Mouse (Mus musculus): ENCODE measurements around the gene S100a4.
A peak's percentile ranks its signal among the peaks of the same experiment; 100 is the strongest.

S100a4 gene

DNA sequence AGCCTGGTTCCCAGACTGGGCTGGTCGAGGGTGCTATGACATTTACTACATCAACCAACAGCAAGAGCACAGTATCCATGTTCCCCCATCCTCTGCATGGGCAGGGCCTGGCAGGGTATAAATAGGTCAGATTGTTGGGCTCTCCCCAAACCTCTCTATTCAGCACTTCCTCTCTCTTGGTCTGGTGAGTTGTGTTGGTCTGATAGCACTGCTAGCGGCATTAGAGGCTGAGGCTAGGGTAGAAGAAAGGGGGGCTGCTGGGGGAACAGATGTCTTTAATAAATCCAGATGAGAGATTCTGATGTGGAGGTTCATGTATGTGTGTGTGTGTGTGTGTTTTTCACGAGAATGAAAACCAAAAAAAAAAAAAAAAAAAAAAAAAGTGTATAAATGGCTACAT is at the start of gene S100a4:
S100a4 (plus strand) TSS at position 149 of the 400 bp plus-strand sequence.
- DNase-seq (ENCODE audit: low read depth), result no peak

DNA sequence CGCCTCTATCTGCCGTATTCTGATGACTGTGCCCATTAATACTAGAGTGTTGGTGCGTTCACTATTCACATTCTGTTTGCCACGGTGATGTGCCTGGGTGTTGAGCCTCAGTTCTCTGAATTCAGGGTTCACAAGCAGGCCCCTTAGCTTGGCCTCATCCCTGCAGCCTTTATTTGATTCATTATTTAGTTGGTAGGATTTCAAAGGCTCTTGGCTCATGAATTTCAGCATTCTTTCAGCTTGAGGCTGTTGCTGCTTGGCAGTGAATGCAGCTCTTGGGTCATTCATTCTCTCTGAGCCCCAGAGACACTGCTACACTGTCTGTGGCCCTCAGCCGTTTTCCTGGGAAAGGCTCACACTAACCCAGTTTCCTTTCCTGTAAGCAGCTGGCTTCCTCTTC is 47.6 kb upstream of the S100a4 start:
- DNase-seq (ENCODE audit: low read depth), result peak; percentile 79

DNA sequence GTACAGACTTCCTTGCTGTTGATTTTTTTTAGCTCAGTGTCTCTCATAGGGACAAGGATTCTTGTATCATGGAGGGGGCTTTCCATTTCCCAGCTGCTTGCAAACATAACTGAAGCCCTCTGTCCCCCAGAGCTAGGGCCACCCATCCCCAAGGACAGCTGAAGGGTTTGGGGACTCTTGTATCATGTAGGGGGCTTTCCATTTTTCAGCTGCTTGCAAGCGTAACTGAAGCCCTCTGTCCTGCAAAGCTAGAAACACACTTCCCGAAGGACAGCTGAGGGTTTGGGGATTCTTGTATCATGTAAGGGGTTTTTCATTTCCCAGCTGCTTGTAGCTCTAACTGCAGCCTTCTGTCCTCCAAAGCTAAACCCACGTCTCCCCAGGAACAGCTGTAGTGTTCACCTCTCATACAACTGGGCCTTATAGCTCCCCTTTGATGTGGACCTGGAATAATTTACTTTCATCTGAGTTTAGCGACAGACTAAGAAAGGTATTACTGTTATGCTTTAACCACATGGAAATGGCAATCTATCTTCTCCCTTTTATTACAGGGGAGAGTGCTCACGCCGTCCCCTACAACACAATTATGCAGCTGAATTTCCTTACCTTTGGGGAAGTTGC is 43.5 kb upstream of the S100a4 start, which contains the start of gene S100a3:
S100a3 (plus strand) TSS at position 571 of the 621 bp plus-strand sequence.
- DNase-seq (ENCODE audit: low read depth), result no peak

DNA sequence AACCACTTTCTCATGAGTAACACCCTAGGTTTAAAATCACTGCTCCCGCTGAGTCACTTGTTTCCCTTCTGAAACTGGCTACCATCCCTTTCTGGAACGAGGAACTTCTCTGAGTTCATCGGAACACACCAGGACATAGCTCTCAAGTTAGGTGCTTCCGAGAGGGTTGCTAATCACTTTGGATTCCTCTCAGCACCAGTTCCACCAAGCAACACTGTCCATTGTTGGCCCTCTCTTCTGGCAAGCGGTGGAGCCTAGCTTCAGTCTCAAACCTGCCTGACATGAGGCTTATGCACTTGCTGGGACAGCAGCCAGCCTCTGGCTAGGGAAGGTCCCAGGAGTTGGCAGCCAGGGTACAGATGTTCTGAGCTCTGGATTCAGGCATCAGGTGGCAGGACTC is 28.9 kb upstream of the S100a4 start:
- peak; percentile 82 for DNase-seq (ENCODE audit: low read depth)

DNA sequence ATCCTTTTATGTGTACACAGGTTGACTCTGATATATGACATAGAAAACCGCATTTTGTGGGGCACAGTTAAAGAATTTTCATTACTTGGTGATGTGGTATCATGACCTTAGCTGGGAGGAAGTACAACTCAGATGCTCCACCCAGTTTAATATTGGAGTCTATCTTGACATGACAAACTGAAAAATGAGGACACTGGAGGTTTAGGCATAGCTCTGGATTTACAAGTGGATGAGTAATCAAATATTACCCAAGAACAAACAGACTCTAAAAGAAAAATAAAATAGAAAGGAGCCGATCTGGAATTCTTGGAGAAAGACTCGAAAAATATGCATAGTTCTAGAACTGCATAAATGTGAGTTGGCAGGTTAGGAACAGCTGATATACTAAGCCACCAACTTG is 28.3 kb upstream of the S100a4 start:
- no peak for DNase-seq (ENCODE audit: low read depth)

DNA sequence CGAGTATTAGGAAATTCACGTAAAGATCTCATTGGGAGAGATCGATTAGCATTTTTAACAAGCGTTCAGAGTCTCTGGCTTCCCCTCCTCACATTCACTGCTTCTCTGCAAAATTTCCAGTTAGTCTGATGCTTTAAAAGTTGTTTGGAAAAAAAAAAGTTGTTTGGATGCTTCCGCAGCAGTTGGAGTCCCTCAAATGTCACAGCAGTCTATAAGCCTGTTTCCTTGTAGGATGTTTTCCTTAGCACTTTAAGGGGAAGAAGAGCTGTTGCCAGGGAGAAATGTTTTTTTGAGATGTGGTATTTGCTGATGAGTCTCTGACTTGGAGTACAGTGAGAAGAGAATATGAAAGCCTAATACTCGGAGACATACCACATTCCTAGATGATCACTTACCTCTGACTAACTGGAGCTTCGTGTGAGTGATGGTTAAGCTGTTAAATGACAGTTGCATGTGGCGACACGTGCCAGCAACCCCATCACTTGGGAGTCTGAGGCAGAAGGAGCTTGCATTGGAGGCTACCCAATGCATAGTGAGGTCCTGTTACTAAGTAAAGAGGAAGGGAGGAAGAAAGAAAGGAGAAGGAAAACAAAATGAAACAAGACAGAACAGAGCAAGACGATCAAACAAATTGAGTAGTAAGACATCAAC is 27.1 kb upstream of the S100a4 start:
- DNase-seq (ENCODE audit: low read depth), result no peak

DNA sequence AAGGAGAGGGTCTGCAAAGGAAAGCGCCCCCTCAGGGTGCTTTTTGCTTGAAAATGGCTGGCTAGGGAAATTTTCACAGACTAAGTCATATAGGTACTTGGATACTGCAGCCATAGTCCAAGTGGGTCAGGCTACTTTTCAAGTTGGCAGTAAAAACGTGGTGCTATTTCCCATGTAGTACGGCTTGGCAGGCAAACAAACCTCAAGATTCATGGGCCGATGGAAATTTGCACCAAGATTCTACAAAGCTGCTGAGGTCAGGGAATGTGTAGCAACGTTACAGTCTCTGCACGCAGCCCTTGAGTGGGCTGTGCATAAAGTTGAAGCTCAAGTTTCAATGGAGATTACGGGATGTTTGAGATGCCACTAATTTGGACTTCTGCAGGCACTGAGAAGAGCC is 24.1 kb upstream of the S100a4 start:
- peak; percentile 80 for DNase-seq (ENCODE audit: low read depth)

DNA sequence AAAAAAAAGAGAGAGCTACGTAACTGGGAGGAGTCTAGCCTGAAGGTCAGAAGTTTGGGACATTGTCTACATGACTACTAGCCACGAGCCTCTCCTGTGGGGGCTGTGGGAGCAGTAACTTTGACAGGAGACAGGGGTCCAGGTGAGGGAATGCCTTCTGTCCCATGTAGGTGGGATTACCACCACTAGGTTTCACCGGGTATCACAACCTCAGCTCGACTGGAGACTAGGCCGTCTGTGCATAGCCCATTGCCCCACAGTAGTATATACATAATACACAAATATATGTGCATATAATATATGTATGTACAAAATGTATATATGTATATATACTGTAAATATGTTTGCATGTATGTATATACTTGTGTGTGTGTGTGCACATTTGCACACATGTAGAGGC is 22.4 kb upstream of the S100a4 start:
- DNase-seq (ENCODE audit: low read depth), result no peak

DNA sequence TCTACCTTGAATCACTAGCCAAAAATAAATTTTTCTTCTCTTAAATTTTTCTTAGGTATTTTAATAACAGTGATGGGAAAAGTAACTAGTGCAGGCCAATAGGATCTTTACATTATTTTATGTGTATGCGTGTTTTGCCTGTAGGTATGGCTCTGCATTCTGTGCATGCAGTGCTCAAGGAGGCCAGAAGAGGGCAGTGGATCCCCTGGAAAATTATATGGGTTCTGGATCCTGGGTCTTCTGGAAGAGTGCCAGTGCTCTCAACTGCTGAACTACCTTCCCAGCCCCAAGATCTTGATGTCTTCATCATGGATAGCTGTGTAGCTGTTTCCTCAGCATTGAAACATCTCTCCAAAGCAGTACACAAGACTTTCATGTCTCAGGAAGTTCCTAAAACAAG is 21.4 kb upstream of the S100a4 start:
- no peak for DNase-seq (ENCODE audit: low read depth)

DNA sequence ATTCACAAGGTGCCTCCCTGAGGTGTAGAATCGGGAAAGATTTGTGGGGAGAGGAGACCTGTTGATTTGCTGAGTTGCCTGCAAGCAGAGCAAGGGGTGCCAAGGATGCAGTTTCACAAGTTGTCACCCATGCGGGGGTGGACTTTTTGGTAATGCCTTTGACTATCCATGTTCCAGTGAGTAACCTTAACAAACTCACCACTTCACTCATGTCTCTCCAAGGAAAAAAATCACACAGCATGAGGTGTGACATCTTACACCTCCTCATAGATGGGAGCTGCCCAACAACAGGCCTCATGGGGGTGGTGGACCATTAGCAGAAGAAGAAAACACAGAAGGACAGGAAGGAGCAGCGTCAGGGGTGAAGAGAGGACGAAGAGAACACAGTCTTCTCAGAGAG is 21.0 kb upstream of the S100a4 start:
- DNase-seq (ENCODE audit: low read depth), result no peak

DNA sequence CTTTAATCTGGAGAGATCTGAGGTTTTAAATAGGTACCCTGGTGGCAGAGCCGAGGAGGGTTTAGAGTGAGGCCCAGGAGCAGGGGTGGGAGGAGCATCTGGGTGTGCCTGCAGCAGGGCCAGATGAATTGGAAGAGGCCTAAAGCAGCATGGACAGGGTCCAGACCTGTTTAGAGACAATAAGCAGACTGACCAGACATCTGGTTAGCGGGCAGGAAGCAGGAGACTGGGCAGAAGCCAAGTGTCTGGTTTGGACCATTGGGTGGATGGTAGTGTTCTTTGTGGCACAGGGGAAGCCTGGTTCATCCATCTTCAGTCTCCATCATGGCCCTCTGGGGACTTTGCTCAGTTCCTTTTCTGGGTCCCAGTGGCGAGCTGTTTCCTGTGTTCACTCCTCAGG is 19.7 kb upstream of the S100a4 start:
- no peak for DNase-seq (ENCODE audit: low read depth)

DNA sequence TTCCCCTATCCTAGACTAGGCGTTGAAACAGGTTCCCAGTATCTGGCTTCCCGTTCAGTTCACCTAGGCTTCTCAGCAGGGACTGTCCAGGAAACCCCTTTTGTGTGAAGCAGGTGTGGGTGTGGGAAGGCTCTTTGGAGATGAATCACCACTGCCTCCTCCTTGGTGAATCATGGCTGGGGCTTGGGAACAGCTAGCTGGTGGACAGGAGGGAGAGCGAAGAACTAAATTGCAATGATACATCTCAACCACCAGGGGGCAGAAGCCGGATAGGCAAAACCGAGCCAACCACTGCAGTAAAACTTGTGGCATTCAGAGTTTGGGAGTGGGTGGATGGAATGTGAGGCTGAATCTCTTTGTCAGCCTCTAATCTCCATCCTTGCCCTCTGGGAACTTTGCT is 18.0 kb upstream of the S100a4 start:
- peak; percentile 87 for DNase-seq (ENCODE audit: low read depth)

DNA sequence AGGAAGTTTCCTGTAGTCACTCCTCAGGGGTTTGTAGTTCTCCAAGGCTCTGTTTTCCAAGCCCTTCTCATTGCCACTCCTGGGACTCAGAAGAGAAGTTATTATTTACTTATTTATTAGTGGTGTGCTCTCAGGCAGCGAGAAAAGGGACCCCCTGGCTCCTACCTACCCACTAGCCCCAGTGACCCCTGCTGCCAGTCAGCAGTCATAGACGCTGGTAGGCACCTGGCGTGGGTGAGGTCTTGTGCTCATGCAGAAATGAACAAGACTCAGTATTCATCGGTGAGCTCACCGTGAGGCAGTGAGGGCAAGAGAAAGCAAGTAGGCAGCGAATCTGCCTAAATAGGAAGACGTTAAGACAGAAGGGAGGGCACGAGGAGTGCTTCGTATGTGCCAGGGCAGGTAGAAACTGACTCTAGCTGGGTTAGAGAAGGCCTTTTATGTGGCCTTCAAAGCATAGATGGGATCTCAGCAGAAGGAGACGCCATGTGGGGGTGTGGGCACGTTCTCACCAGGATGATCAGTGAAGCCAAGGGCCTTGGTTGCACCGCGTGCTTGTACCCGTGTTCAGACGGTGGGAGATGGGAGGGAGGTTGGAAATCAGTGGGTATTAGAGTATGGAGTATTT is 17.4 kb upstream of the S100a4 start:
- no peak for DNase-seq (ENCODE audit: low read depth)

DNA sequence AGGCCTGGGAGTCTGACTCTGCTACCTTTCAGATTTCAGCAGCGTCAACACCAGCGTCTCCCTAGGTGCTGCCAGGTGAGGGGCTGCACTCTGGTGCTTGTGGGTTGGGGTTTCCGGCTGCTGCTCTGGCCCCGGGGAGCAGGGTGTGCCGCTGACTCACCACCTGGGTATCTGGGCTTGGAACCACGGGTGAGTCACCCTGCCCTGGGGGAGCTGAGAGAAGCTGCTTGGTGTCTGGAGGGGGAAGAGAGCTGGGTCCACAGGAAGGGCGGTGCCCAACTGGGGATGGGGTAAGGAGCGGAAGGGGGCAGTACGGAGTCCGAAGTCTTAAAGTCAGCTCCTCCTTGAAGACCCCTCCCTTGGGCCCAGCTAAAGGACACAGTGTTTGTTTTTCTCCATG is 16.7 kb upstream of the S100a4 start:
- DNase-seq (ENCODE audit: low read depth), result peak; percentile 85

DNA sequence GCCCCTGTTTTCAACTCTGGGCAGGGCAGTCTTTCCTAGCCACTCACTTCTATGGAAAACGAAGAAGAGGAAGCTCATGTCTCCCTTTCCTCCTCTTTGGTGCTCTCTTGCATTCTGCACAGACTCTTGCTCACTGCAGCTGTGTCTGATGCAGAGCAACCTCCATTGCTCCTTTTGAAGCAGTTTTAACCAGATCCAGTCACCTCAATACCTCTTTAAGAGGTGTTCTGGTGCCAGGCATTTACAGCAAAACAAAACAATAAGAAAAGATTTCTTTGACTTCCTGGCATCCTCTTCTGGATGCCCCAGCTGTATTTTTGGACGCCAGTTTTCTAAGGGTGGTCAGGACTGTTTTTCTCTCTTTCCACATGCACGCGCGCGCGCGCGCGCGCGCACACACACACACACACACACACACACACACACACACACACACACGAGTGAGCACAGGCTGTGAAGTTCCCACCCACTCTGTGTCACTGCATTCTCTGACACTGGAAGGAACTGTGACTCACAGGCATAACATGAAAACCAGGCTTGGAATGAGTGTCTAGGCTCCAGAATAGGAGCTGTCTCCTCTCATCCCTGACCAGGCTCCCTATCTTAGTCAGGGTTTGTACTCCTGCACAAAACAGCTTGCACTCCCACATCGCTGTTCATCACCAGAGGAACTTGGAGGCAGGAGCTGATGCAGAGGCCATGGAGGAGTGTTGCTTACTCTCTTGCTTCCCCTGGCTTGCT is 16.0 kb upstream of the S100a4 start:
- no peak for DNase-seq (ENCODE audit: low read depth)

DNA sequence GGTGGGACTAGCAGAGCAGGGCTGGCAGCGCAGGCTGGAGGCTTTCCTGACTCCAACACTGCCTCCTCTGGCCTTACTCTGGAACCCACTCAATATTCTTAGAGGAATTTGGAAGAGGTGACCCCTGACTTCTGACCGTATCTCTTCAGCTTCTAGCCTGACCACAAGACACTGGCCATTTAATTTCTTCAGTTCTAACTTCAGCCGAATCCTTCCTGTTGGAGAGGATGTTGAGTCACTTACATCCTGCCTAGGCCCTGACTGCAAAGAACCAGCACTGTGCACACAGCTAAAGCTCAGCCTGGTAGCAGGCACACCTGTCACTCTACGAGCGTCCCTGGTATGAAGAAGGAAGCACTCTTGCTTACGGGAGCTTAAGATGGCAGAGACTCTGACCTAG is 14.2 kb upstream of the S100a4 start:
- no peak for DNase-seq (ENCODE audit: low read depth)

DNA sequence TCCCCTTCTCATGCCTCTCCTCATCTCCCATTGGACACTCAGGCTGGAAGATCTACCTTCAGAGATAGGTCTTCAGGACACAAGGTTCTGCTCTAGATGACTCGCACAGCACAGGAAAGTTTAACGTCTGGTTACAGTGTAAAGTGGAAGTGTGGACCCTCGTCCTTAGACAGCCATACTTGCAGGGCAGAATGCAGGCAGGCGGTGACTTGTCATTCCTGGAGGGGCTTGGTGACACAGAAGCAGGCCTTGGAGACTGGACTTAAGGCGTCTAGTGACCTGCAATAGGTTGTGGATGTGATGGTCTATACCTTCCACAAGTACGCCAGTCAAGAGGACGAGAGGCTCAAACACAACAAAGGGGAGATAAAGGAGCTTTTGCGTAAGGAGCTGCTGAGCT is 13.6 kb upstream of the S100a4 start, which contains the start of gene S100a2:
S100a2 (plus strand) TSS at position 301 of the 400 bp plus-strand sequence.
- no peak for DNase-seq (ENCODE audit: low read depth)

DNA sequence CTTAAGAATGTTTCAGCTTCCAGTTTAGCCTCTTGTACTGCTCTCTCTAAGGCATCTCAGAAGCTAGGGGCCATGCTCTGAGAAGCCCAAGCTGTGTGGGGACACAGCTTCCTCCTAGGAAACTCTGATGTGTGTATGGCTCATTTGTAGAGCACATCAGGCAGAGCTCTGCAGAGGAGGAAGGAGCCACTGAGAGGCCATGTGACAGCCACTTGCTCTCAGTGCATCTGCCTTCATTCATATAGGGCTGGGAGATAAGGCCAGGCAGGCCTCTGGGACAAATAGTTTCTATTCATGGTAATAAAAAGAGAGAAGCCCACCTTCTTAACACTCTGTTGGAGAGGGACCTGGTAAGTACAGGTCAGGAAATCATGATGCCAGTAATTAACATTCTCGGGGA is 9.1 kb upstream of the S100a4 start:
- no peak for DNase-seq (ENCODE audit: low read depth)

DNA sequence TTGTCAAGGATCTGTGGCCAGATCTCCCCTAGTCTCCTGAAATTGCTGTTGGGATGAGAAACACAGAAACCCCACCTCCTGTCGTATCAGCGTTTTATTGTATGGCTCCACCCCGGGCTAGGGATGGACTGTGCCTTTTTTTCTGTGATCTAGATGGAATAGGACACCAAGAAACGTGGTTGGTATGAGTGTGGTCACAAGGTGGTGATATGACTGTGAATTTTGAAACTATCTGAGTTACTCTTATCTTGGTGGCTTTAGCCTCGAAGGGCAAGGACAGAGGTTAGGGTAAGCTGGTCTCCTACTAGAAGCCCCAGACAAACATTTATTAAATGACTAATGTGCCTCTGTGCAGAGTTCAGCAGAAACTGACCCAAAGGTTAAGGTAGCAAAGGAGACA is 8.0 kb upstream of the S100a4 start:
- no peak for DNase-seq (ENCODE audit: low read depth)

DNA sequence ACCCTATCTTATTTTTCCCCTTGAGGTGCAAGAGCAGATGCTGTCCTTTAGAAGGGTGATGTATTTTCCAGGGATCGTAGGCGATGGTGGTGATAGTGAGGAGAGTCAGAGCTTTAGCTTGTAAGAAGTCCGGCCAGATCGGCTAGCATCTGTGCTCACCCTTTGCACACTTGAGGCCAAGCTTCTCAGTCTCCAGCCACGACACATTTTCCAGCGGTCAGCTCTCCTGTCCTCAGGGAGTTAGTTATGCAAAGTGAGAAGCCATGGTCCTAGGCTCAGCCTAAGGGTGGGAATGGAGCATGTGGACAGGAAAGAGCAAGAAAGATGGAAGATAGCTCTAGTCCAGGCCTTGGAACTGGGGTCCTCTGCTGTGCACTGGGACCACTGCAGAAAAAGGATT is 6.8 kb upstream of the S100a4 start:
- no peak for DNase-seq (ENCODE audit: low read depth)

DNA sequence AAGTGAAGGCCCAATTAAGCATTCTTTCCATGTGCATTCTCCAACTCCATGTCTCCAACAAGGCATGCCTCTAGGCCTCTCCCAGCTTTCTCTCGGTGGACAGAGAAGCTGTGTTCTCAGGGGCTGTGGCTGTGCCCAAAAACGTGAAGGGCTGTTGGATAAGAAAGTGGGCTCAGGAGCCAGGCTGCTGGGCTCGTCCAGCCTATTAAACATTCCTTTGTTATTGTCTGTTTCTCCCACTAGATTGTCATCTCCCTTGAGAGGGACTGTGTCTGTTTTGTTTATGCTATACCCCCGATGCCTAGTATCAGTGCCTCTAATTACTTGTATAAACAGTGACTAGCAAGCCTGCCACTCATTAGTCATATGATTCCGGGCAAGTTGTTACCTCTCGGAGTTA is 5.8 kb upstream of the S100a4 start:
- no peak for DNase-seq (ENCODE audit: low read depth)

DNA sequence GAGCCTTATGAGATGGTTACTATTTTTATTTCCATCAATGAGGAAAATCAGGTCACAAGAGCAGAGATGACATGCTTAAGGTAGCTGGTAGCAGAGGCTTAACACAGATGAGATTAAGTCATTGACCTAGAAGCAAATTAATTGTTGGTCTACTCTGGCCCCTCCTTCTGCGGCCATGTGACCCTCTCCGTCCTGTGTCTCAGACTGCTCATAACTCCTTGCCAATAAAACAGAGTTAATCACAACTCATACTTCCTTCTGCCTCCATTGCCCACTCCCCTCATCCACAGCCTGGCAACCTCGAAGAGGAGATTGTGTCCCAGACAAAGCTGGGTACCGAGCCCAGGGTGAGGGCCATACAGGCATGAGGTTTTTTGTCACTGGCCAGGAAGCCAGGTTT is 5.4 kb upstream of the S100a4 start:
- no peak for DNase-seq (ENCODE audit: low read depth)

DNA sequence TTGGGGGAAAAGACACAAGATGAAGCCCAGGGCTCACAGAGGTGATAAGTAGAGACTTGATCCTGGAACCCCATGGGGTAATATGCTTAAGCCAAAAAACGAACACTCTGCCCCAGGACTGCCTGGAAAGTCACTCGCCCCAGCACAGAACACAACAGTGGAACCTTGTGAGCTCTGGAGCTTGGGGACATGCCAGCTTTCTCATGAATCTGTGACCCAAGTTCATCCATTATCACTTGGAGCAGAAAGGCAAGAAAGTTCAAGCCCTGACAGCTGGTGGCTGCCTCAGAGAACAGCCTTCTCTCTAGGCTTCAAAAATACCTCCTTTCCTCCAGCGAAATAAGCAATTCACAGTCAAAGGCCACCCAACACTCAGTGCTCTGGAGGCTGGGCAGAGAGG is 4.2 kb upstream of the S100a4 start:
- no peak for DNase-seq (ENCODE audit: low read depth)

All from fibroblast of lung, adult 2 months (primary cell).